Mouse (Mus musculus) neural tube, embryonic 14.5 days (tissue): Measurements from ENCODE around the gene Sephs2. TPM values are rescaled to one million over a fixed set of nuclear protein-coding genes. Genes with fewer than 3 reads are reported as not detected.

Source experiments
- ATAC-seq: fragments of 200-750 bp; cut with Nextera tagmentation; 2 replicates; pipeline ENCODE4 v1.8.0; 2017; ENCODE audit warnings: low read depth, mild to moderate bottlenecking, moderate TSS enrichment, moderate library complexity
- H3K27ac ChIP-seq: fragments of 300-500 bp; sonication (generic); 2 replicates; pipeline ENCODE4 v1.5.1; 2014; ENCODE audit warnings: low read depth, mild to moderate bottlenecking, control low read depth, low read length, moderate library complexity, mixed read lengths
- H3K27me3 ChIP-seq: fragments of 300-500 bp; sonication (generic); 2 replicates; pipeline ENCODE4 v1.6.1; 2014; ENCODE audit warnings: low read length; ENCODE audit not compliant: control insufficient read depth, insufficient read depth
- H3K36me3 ChIP-seq: fragments of 300-500 bp; sonication (generic); 2 replicates; pipeline ENCODE4 v1.6.1; 2014; ENCODE audit warnings: low read length, mixed read lengths; ENCODE audit not compliant: control insufficient read depth, insufficient read depth
- H3K4me1 ChIP-seq: fragments of 300-500 bp; sonication (generic); 2 replicates; pipeline ENCODE4 v1.6.1; 2014; ENCODE audit warnings: low read length; ENCODE audit not compliant: control insufficient read depth, insufficient read depth
- H3K4me2 ChIP-seq: fragments of 300-500 bp; sonication (generic); 2 replicates; pipeline ENCODE4 v1.6.1; 2014; ENCODE audit warnings: mild to moderate bottlenecking, low read depth, low read length, control low read depth
- H3K4me3 ChIP-seq: fragments of 300-500 bp; sonication (generic); 2 replicates; pipeline ENCODE4 v1.5.1; 2014; ENCODE audit warnings: low read depth, low read length, control low read depth, mixed read lengths
- H3K9ac ChIP-seq: fragments of 300-500 bp; sonication (generic); replicated peaks from 2 replicates; pipeline ENCODE4 v1.6.1; 2014; ENCODE audit warnings: low read depth, mild to moderate bottlenecking, control low read depth, low read length, mixed read lengths
- H3K9me3 ChIP-seq: fragments of 300-500 bp; sonication (generic); 2 replicates; pipeline ENCODE4 v1.6.1; 2016; ENCODE audit warnings: low read length; ENCODE audit not compliant: control insufficient read depth
- WGBS: fragments of 180-500 bp; shearing (Covaris S2); extraction: QIAGEN DNeasy Blood & Tissue Kit; methylation state at CpG from one replicate; pipeline ENCODE4 v1.1.7; 2014; 5-methylcytosine and 5-hydroxymethylcytosine counted together
- polyA plus RNA-seq: library from polyadenylated mRNA; unstranded; fragments of >200 nt; fragmentation: Nextera tagmentation; extraction: Ambion mirVana; gene quantifications from 2 replicates; pipeline ENCODE4 v1.2.1, GENCODE M21; 2014

Gene Sephs2
- 77.7 and 78.9 TPM in 2 replicates for polyA plus RNA-seq

GRCm38 (mm10) chr7:127273925-127274789 lies at the start of gene Sephs2:
TSS of gene Sephs2 (minus strand) at chr7:127274055.
- WGBS: 4% methylated on average over 39 of the region's 39 CpGs
- peak within 1 kb of the TSS; percentile 91 for H3K9ac ChIP-seq
- no peaks in the 10 kb centered on the region for H3K36me3 ChIP-seq
- peak within 1 kb of the TSS; percentile 80 for H3K27ac ChIP-seq
- peak within 1 kb of the TSS; percentile 88 for H3K4me3 ChIP-seq
- no peaks in the 10 kb centered on the region for H3K27me3 ChIP-seq
- peaks cover 12% of the 10 kb centered on the region for H3K4me1 ChIP-seq
- H3K9me3 ChIP-seq: no peaks in the 10 kb centered on the region
- H3K4me2 ChIP-seq: peak within 1 kb of the TSS; percentile 88
- peak; percentile 93 for ATAC-seq

DNA sequence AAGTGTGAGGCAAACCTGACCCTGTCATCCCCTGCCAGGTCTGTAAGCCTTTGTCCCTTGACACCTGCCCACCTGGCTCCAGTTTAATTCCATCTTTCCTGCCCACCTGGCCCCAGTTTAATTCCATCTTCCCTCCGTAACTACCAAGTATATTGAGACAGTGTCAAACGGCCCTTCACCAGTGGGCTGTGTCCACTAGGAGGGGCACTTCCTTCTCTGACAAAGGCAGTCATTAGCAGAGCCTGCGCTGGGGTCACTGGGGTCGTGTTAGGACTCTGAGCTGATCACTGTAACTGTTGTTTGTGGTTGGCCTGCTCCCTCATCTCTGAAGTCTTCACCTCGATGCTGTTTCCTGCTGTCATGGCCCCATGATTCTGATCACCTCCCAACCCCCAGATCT lies 48.2 kb upstream of the Sephs2 start:
- 30% methylated on average over 5 of the region's 5 CpGs for WGBS
- H3K27ac ChIP-seq: no peak overlapping the region
- H3K4me2 ChIP-seq: no peak overlapping the region
- H3K4me1 ChIP-seq: no peaks in the 10 kb centered on the region
- H3K36me3 ChIP-seq: no peaks in the 10 kb centered on the region
- no peaks in the 10 kb centered on the region for H3K27me3 ChIP-seq
- no peak for ATAC-seq
- H3K4me3 ChIP-seq: no peak overlapping the region
- no peak overlapping the region for H3K9ac ChIP-seq
- H3K9me3 ChIP-seq: no peaks in the 10 kb centered on the region

GRCm38 (mm10) chr7:127321106-127321505 lies 47.3 kb upstream of the Sephs2 start:
- ATAC-seq: no peak
- Histone ChIP-seq H3K4me1 (no peaks in the 10 kb centered on the region), H3K4me2 (no peak overlapping the region), H3K9ac (no peak overlapping the region), H3K27me3 (no peaks in the 10 kb centered on the region), H3K27ac (no peak overlapping the region), H3K9me3 (no peaks in the 10 kb centered on the region), H3K4me3 (no peak overlapping the region), H3K36me3 (no peaks in the 10 kb centered on the region)
- 78% methylated on average over 4 of the region's 4 CpGs for WGBS

DNA sequence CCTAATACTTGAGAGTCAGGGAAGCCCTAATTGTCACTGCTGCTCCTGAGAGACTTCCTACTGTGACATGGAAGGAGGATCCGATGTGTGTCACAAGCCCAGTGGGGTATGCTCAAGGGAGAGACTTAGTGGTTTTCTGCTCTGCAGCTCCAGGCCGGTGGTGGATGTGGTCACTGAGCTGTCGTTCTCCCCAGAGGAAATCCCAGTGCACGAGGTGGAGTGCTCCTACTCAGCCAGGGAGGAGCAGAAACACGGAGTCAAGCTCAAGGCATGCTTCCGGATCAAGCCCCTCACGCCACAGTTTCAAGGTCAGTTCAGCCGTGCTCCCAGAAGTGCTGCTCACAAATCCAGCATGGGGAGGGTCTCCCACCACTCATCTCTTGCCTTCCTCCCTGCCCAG lies 40.1 kb upstream of the Sephs2 start:
- 58% methylated on average over 8 of the region's 8 CpGs for WGBS
- H3K27me3 ChIP-seq: no peaks in the 10 kb centered on the region

DNA sequence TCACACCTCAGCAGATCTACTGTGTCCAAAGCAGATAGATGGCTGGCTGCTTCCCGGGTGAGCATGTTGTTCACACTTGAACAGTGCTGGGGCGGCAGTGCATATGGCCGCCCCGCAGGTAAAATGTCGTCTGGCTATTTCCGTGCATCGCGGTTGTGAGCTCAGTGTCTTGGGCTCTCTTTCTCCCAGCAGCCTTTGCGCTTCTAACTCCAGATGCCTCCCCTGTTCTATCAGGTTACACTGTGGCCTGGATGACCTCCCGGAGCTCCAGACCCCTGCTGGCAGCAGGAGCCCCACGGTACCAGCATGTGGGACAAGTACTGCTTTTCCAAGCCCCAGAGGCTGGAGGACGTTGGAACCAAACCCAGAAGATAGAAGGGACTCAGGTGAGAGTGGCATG lies 36.1 kb upstream of the Sephs2 start:
- H3K9ac ChIP-seq: no peak overlapping the region
- ATAC-seq: no peak

More for the DNA sequence above, 40.1 kb upstream of the Sephs2 start:
- no peak overlapping the region for H3K4me3 ChIP-seq
- no peak overlapping the region for H3K27ac ChIP-seq
- no peaks in the 10 kb centered on the region for H3K36me3 ChIP-seq
- no peaks in the 10 kb centered on the region for H3K4me1 ChIP-seq
- no peak overlapping the region for H3K9ac ChIP-seq
- no peaks in the 10 kb centered on the region for H3K9me3 ChIP-seq
- ATAC-seq: no peak
- no peak overlapping the region for H3K4me2 ChIP-seq

GRCm38 (mm10) chr7:127308887-127309286 lies 35.0 kb upstream of the Sephs2 start:
- H3K36me3 ChIP-seq: no peaks in the 10 kb centered on the region
- WGBS: 68% methylated on average over 4 of the region's 4 CpGs
- no peak overlapping the region for H3K27ac ChIP-seq
- ATAC-seq: no peak
- no peak overlapping the region for H3K9ac ChIP-seq
- H3K9me3 ChIP-seq: no peaks in the 10 kb centered on the region
- no peaks in the 10 kb centered on the region for H3K4me1 ChIP-seq
- H3K4me2 ChIP-seq: no peak overlapping the region
- H3K4me3 ChIP-seq: no peak overlapping the region
- H3K27me3 ChIP-seq: no peaks in the 10 kb centered on the region

More for the DNA sequence above, 36.1 kb upstream of the Sephs2 start:
- Histone ChIP-seq H3K4me3 (no peak overlapping the region), H3K4me1 (no peaks in the 10 kb centered on the region), H3K9me3 (no peaks in the 10 kb centered on the region), H3K27me3 (no peaks in the 10 kb centered on the region), H3K36me3 (no peaks in the 10 kb centered on the region), H3K27ac (no peak overlapping the region), H3K4me2 (no peak overlapping the region)
- WGBS: 76% methylated on average over 12 of the region's 12 CpGs

DNA sequence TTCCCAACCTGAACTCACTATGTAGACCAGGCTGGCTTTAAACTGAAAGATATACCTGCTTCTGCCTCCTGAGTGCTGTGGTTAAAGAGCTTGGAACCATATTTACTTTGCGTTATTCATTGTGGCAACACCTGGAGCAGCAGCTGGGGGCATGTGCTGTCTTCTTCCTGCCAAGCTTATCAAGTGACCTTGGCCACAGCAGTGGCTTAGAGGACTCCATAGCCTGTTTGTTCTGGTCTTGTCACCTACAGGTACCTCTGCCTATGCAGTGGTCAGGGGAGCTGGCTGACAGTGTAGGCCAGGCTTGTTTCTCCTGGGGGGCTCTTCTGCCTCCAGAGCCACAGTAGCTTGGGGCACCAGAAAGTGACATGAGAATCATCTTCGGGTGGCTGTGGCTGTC lies 34.6 kb upstream of the Sephs2 start:
- Histone ChIP-seq H3K27me3 (no peaks in the 10 kb centered on the region), H3K4me3 (no peak overlapping the region), H3K27ac (no peak overlapping the region), H3K9me3 (no peaks in the 10 kb centered on the region), H3K4me1 (no peaks in the 10 kb centered on the region), H3K9ac (no peak overlapping the region), H3K4me2 (no peak overlapping the region), H3K36me3 (no peaks in the 10 kb centered on the region)
- WGBS: 90% methylated on average over 2 of the region's 2 CpGs
- no peak for ATAC-seq

DNA sequence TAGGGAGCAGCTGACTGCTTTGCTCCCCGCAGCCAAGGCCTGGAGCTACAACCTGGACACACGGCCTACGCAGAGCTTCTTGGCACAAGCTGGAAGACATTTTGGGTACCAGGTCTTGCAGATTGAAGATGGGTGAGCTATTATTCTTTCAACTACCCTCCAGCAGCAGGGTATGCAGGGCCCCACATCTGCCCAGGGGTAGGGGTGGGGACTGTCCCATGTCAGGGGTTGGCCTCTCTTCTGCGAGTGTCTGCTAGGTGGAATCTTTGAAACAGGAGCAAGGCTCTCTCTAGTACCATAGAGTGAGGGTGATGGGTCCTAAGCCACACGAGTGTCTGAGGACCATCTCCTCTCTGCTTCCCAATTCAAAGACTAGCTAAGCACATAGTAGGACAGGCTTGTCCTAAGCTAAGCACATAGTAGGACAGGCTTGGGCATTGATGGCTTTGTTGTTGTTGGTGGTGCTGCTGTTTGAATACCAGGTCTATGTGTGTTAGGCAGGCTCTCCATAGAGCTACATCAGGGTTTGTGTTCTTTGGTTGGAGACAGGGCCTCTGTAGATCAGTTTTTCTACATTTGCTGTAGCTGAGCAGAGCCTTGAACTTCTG lies 23.8 kb upstream of the Sephs2 start:
- Histone ChIP-seq H3K27ac (no peak overlapping the region), H3K4me1 (no peaks in the 10 kb centered on the region), H3K4me2 (no peak overlapping the region), H3K9me3 (no peaks in the 10 kb centered on the region), H3K4me3 (no peak overlapping the region), H3K9ac (no peak overlapping the region), H3K27me3 (no peaks in the 10 kb centered on the region), H3K36me3 (no peaks in the 10 kb centered on the region)
- ATAC-seq: no peak
- 92% methylated on average over 5 of the region's 5 CpGs for WGBS
